Mouse (Mus musculus): ENCODE results near the gene Bcar1. TPM values are rescaled to one million over a fixed set of nuclear protein-coding genes. Genes with fewer than 3 reads are reported as not detected.

The Bcar1 gene
- polyA plus RNA-seq, 1 experiment from 2014 or later: 50.0 TPM

DNA sequence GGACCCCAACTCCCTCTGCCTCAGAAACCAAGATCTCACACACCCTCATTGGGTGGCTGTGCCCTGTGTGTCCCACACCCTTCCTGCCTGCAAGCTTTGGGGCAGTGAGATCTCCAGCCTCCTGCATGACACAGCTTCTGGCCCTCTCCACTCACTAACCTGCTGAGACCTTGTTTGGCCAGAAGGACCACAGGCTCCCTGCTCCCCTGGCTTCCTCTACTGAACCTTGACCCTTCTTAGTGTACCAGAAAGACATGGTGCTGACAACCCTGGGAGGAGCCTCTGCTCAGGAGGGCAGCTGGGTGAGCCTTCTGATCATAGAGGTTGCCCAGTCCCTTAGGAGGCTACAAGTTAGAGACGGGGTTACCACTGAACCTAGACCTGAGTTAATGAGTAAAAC, 34.4 kb downstream of the Bcar1 start:
- H3K27ac ChIP-seq: no peak overlapping the region
- H3K27me3 ChIP-seq: no peaks in the 10 kb centered on the region
- no peaks in the 10 kb centered on the region for H3K9me3 ChIP-seq (replicated peaks)
- H3K9ac ChIP-seq: no peak overlapping the region
- no peak overlapping the region for H3K4me3 ChIP-seq
- H3K4me2 ChIP-seq: no peak overlapping the region
- 89% methylated on average over 1 of the region's 1 CpGs for WGBS
- peaks cover 62% of the 10 kb centered on the region for H3K36me3 ChIP-seq (ENCODE audit: poor library complexity, severe bottlenecking)
- ATAC-seq: no peak
- H3K4me1 ChIP-seq: no peaks in the 10 kb centered on the region

DNA sequence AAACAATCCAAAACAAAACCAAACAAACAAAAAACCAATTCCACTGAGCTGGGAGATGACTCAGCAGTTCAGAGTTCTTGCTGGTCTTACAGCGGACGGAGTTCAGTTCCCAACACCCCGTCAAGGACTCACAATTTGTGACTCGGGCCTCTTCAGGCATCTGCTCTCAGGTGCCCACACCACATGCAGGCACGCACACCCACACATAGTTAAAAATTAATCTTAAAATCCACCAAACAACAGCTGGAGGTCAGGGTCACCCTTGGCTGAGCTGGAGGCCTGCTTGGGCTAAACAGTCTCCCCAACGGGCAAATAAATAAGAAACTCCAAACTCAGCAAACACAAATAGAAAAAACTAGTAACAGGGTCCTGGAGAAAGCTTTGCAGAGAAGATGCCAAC, 35.3 kb downstream of the Bcar1 start:
- no peaks in the 10 kb centered on the region for H3K4me1 ChIP-seq
- peaks cover 52% of the 10 kb centered on the region for H3K36me3 ChIP-seq (ENCODE audit: poor library complexity, severe bottlenecking)
- H3K27ac ChIP-seq: no peak overlapping the region
- H3K4me3 ChIP-seq: no peak overlapping the region
- H3K9ac ChIP-seq: no peak overlapping the region
- H3K9me3 ChIP-seq (replicated peaks): no peaks in the 10 kb centered on the region
- H3K27me3 ChIP-seq: no peaks in the 10 kb centered on the region
- 88% methylated on average over 6 of the region's 6 CpGs for WGBS
- no peak overlapping the region for H3K4me2 ChIP-seq
- no peak for ATAC-seq

DNA sequence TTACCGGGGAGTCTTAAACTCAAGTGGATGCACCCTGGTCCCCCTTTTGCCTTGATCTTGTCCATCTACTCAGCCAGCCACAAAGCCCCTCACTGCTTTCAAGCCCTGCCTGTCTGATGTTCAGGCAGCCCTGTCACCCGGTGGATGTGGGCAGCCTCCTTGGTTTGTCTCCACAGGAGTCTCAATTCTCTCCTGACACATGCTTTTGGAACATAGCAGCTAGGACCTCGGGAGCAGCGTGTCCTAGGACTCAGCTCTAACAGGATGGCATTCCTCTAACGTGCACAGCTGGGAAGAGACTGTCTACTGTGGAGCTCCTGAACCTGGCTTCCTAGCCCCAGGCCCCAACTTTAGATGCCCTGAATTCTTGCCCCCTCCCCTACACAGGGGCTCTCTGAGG, 37.9 kb downstream of the Bcar1 start:
- H3K4me3 ChIP-seq: no peak overlapping the region
- H3K9ac ChIP-seq: no peak overlapping the region
- H3K4me1 ChIP-seq: no peaks in the 10 kb centered on the region
- H3K27me3 ChIP-seq: no peaks in the 10 kb centered on the region
- H3K9me3 ChIP-seq (replicated peaks): no peaks in the 10 kb centered on the region
- no peak for ATAC-seq
- H3K27ac ChIP-seq: no peak overlapping the region
- 66% methylated on average over 5 of the region's 5 CpGs for WGBS
- peaks cover 27% of the 10 kb centered on the region for H3K36me3 ChIP-seq (ENCODE audit: poor library complexity, severe bottlenecking)
- no peak overlapping the region for H3K4me2 ChIP-seq

DNA sequence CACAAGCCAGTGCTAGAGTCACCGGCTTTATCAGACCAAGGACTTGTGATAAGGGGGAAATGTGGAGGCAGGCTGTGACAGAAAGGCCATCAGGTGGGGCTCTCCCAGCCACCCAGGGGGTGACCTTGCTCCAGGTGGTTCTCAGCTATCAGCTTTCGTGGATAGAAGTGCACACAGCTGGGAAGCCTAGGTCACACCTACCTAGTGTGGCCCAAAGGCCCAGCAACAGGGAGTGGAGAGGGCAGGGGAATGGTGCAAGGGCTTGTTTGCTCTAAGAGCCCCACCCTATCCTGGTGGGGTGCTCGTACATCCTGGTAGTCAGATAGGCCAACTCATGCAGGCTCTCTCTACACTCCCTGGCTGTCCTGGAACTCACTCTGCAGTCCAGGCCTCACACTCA, 38.4 kb downstream of the Bcar1 start:
- Histone ChIP-seq H3K27me3 (no peaks in the 10 kb centered on the region), H3K4me3 (no peak overlapping the region), H3K27ac (no peak overlapping the region), H3K36me3 (ENCODE audit: poor library complexity, severe bottlenecking) (peaks cover 22% of the 10 kb centered on the region), H3K4me1 (no peaks in the 10 kb centered on the region), H3K9me3 (replicated peaks) (no peaks in the 10 kb centered on the region), H3K4me2 (no peak overlapping the region), H3K9ac (no peak overlapping the region)
- ATAC-seq: no peak
- WGBS: 89% methylated on average over 3 of the region's 3 CpGs

DNA sequence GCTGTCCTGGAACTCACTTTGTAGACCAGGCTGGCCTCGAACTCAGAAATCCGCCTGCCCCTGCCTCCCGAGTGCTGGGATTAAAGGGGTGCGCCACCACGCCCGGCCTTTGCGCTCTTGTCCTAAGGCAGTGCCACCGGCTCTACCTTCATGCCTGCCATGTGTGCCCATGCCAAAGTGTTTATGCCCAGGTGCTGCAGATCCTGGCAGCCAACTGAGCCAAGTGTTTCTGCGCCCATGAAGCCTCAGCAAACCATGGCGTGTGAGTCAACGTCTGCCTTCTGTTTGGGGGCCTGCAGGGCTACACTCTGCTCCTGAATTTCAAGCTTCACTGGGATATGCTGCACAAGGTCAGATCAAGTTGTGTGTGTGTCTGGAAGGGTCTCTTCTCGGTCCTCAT, 39.0 kb downstream of the Bcar1 start:
- H3K9ac ChIP-seq: no peak overlapping the region
- no peaks in the 10 kb centered on the region for H3K27me3 ChIP-seq
- no peak overlapping the region for H3K4me2 ChIP-seq
- no peaks in the 10 kb centered on the region for H3K9me3 ChIP-seq (replicated peaks)
- 91% methylated on average over 12 of the region's 12 CpGs for WGBS
- no peak for ATAC-seq
- no peaks in the 10 kb centered on the region for H3K4me1 ChIP-seq
- no peak overlapping the region for H3K4me3 ChIP-seq
- peaks cover 15% of the 10 kb centered on the region for H3K36me3 ChIP-seq (ENCODE audit: poor library complexity, severe bottlenecking)
- no peak overlapping the region for H3K27ac ChIP-seq

DNA sequence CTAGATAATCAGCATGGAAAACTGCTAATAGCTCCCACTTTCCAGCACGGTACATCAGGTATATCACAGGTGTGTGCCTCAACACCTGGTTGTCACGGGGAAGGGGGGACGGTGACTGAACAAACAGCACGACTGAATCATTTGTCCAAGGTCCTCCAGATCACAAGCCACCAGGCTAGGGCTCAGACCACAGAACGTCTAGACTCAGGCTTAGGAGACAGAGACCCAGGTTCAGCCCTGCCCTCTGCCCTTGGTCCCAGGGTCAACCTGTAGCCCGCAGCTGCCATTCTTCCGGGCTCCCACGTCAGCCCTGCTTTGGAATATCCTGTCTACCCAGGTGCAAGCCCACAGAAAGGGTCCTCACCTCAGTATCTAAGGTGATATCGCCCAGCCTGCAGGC, 42.2 kb downstream of the Bcar1 start:
- Histone ChIP-seq H3K27me3 (no peaks in the 10 kb centered on the region), H3K9ac (no peak overlapping the region), H3K4me3 (no peak overlapping the region), H3K4me1 (no peaks in the 10 kb centered on the region), H3K9me3 (replicated peaks) (no peaks in the 10 kb centered on the region), H3K36me3 (ENCODE audit: poor library complexity, severe bottlenecking) (no peaks in the 10 kb centered on the region), H3K27ac (no peak overlapping the region), H3K4me2 (no peak overlapping the region)
- WGBS: 87% methylated on average over 9 of the region's 9 CpGs
- no peak for ATAC-seq

DNA sequence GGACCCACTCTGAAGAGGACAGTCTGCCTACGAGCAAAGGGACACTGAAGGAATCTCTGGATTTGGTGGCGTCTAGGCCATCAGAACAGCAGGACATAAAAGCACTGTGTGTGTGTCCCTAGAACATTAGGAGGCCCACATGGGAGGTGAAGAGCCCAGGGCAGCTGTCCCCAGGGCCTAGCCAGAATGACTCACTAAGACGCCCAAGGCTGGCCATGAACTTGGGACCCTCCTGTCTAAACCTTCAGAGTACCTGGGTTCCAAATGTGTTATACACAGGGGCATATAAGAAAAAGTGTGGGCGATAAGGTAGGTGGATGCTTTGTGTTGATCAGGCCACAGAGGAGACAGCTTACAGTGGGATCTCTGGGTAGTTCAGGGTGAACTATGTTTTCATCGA, 42.9 kb downstream of the Bcar1 start:
- WGBS: 91% methylated on average over 5 of the region's 5 CpGs
- no peak for ATAC-seq
- Histone ChIP-seq H3K9ac (no peak overlapping the region), H3K9me3 (replicated peaks) (no peaks in the 10 kb centered on the region), H3K4me3 (no peak overlapping the region), H3K27ac (no peak overlapping the region), H3K36me3 (ENCODE audit: poor library complexity, severe bottlenecking) (no peaks in the 10 kb centered on the region), H3K4me1 (no peaks in the 10 kb centered on the region), H3K4me2 (no peak overlapping the region), H3K27me3 (no peaks in the 10 kb centered on the region)

DNA sequence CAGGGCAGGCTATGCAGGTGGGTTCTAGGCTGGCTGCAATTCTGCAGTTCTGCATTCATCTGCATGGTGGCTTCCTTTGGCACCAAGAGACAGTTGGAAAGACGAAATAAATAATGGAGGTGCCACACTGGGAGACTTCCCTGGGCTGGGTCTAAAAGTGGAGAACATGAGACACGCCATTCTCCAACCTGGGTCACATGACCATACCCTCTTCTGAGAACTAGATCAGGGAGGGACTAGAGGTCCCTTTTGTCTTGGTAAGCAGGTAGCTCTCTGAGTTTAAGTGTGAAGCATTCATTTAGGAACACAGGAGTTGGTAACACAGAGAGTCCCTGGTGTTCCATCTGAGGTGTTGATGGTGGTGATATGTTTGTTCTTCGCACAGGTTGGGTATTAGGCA, 43.4 kb downstream of the Bcar1 start:
- ATAC-seq: no peak
- H3K27ac ChIP-seq: no peak overlapping the region
- no peak overlapping the region for H3K9ac ChIP-seq
- no peaks in the 10 kb centered on the region for H3K27me3 ChIP-seq
- 73% methylated on average over 3 of the region's 3 CpGs for WGBS
- no peaks in the 10 kb centered on the region for H3K36me3 ChIP-seq (ENCODE audit: poor library complexity, severe bottlenecking)
- no peak overlapping the region for H3K4me3 ChIP-seq
- H3K4me1 ChIP-seq: no peaks in the 10 kb centered on the region
- H3K4me2 ChIP-seq: no peak overlapping the region
- no peaks in the 10 kb centered on the region for H3K9me3 ChIP-seq (replicated peaks)

DNA sequence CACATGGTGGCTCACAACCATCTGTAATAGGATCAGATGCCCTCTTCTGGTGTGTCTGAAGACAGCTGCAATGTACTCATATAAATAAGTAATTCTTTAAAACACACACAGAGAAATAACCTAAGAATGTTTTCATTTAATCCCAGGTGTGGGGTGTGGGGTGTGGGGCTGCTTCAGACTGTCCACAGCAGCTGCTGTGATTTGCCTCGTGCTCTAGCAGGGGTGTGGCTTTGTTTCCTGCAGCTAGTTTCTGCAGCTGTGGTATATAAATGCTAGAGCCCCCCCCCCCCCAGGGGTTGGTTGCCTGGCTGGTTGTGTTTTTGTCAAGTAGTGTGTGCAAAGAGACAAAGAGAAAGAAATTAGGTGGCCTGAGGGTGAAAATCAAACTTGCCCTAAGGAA, 44.6 kb downstream of the Bcar1 start:
- Histone ChIP-seq H3K9me3 (replicated peaks) (no peaks in the 10 kb centered on the region), H3K4me3 (no peak overlapping the region), H3K9ac (no peak overlapping the region), H3K4me1 (no peaks in the 10 kb centered on the region), H3K27me3 (no peaks in the 10 kb centered on the region), H3K27ac (no peak overlapping the region), H3K4me2 (no peak overlapping the region), H3K36me3 (ENCODE audit: poor library complexity, severe bottlenecking) (no peaks in the 10 kb centered on the region)
- ATAC-seq: no peak
- WGBS: 13% methylated on average over 1 of the region's 1 CpGs

DNA sequence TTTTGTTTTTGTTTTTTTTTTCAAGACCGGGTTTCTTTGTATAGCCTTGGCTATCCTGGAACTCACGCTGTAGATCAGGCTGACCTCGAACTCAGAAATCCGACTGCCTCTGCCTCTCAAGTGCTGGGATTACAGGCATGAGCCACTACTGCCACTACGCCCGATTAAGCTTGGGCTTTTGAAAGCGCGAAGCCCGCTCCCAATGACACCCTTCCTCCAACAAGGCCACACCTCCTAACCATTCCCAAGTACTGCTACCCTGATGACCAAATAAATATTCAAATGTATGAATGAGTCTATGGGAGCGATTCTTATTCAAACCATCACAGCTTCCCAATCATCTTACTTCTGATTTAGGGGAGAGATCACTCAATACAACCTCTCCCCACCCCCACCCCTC, 46.0 kb downstream of the Bcar1 start:
- no peaks in the 10 kb centered on the region for H3K36me3 ChIP-seq (ENCODE audit: poor library complexity, severe bottlenecking)
- H3K9ac ChIP-seq: no peak overlapping the region
- H3K4me2 ChIP-seq: no peak overlapping the region
- no peaks in the 10 kb centered on the region for H3K9me3 ChIP-seq (replicated peaks)
- H3K4me3 ChIP-seq: no peak overlapping the region
- no peak for ATAC-seq
- H3K27ac ChIP-seq: no peak overlapping the region
- WGBS: 82% methylated on average over 10 of the region's 10 CpGs
- H3K4me1 ChIP-seq: no peaks in the 10 kb centered on the region
- no peaks in the 10 kb centered on the region for H3K27me3 ChIP-seq

DNA sequence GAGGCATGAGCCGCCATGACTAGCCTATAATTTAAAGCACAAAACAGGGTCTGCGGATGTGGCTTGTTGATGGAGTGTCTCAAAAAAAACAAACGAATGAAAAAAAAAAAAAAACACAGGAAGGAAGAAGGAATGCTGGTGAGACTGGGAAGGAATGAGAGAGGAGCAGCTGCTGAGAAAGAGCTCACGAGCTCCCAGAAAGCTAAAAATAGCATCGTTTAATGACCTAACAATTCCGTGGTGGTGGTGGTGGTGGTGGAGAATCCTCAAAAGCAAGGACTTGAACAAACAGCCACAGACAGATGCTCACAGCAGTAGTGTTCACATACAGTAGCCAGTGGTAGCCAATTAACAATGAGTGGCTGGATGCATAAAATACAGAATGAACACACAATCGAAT, 48.2 kb downstream of the Bcar1 start:
- no peaks in the 10 kb centered on the region for H3K27me3 ChIP-seq
- H3K36me3 ChIP-seq (ENCODE audit: poor library complexity, severe bottlenecking): no peaks in the 10 kb centered on the region
- H3K27ac ChIP-seq: no peak overlapping the region
- no peak overlapping the region for H3K9ac ChIP-seq
- no peak overlapping the region for H3K4me3 ChIP-seq
- H3K4me2 ChIP-seq: no peak overlapping the region
- 0 out of 2 replicates have a peak, but pooled peaks cover 3% of the 10 kb centered on the region for H3K9me3 ChIP-seq (replicated peaks)
- 68% methylated on average over 7 of the region's 7 CpGs for WGBS
- ATAC-seq: no peak
- H3K4me1 ChIP-seq: no peaks in the 10 kb centered on the region

DNA sequence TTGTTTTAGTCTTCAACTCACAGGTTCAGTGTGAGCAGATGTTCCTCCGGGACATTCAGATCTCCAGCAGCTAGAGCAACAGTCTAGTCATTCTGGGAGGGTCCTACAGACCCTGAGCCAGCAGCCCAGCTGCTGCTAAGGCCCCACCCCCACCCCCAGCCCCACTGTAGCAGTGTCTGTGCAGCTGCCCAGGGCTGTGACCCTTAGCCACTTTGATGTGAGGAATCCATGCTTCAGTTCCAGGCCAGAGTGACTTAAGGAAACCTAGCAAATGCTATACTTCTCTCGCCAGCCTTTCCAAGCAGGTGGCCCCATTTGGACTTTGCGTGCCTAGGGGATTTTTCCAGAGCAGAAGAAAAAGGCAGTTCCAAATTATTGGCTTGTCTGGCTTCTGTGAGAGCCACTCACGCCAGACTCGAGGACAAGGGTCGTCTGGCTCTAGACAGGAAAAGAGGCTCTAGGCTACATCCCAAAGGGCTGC, 50.3 kb downstream of the Bcar1 start:
- Histone ChIP-seq H3K27me3 (no peaks in the 10 kb centered on the region), H3K9ac (no peak overlapping the region), H3K9me3 (replicated peaks) (0 out of 2 replicates have a peak, but pooled peaks cover 3% of the 10 kb centered on the region), H3K4me1 (no peaks in the 10 kb centered on the region), H3K36me3 (ENCODE audit: poor library complexity, severe bottlenecking) (no peaks in the 10 kb centered on the region), H3K4me3 (no peak overlapping the region), H3K27ac (no peak overlapping the region), H3K4me2 (no peak overlapping the region)
- 76% methylated on average over 6 of the region's 6 CpGs for WGBS
- no peak for ATAC-seq

DNA sequence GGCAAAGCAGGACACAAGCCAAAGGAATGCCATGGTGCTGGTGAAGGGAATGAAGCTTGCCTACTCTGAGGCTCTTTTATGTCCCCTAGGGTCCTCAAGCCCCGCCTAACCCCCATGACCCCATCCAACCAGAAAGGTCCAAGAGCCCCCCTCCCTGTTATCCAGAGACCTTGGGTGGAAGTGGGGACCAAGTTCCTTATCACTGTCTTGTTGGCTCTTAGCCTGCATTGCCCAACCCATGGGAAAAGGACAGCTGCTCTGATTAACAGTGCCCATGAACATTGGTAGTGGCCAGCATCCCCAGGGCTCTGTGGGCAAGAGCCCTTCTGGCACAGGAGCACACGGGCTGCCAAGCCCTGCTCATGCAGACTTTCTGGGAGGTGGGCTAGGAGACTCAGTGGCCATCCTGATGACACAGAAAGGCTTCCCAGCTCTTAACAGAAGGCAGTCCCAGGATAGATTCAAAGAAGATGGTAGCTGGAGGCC, 52.6 kb downstream of the Bcar1 start, which contains the start of gene Ctrb1:
Ctrb1 (minus strand) TSS at position 51 of the 486 bp plus-strand sequence.
- no peak for ATAC-seq
- H3K27ac ChIP-seq: no peak within 1 kb of the TSS
- no peaks in the 10 kb centered on the region for H3K36me3 ChIP-seq (ENCODE audit: poor library complexity, severe bottlenecking)
- 83% methylated on average over 2 of the region's 2 CpGs for WGBS
- no peak within 1 kb of the TSS for H3K9ac ChIP-seq
- no peaks in the 10 kb centered on the region for H3K4me1 ChIP-seq
- H3K4me2 ChIP-seq: no peak within 1 kb of the TSS
- H3K4me3 ChIP-seq: no peak within 1 kb of the TSS
- 0 out of 2 replicates have a peak, but pooled peaks cover 3% of the 10 kb centered on the region for H3K9me3 ChIP-seq (replicated peaks)
- H3K27me3 ChIP-seq: no peaks in the 10 kb centered on the region

Data from forebrain, embryonic 13.5 days (tissue).